Mouse (Mus musculus): Measurements from ENCODE around the gene Ywhae. TPM values are rescaled to one million over a fixed set of nuclear protein-coding genes. Genes with fewer than 3 reads are reported as not detected.

Gene Ywhae
- polyA plus RNA-seq, 1 experiment from 2014 or later = 1,088 TPM

DNA sequence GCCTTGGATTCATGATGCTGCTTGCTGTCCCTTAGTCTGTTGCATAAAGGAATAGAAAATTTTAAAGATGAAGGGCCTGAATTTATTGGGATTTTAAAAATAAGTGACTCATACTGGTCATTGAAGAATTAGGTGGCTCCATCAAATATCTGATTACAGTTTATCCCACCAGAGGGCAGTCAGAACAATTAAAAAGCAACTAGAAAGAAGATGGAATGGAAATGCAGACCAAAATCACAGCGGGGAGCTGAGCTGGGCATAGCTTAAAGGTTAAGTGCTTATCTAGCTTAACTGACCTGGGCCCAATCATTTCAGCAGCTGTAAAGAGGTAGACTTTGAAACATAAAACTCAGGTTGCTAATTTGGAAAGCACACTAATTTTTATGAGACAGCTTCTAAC, 17.9 kb downstream of the Ywhae start:
- peaks cover 44% of the 10 kb centered on the region for H3K36me3 ChIP-seq (ENCODE audit: control insufficient read depth, insufficient read depth, low read length)
- no peaks in the 10 kb centered on the region for H3K27me3 ChIP-seq (ENCODE audit: control insufficient read depth, insufficient read depth, low read length)
- peaks cover 3% of the 10 kb centered on the region; the same call in 1 of the 2 replicates for H3K4me1 ChIP-seq (ENCODE audit: control insufficient read depth, insufficient read depth, low read length)
- H3K9me3 ChIP-seq (ENCODE audit: control insufficient read depth, low read length) = no peaks in the 10 kb centered on the region
- no peak overlapping the region for H3K9ac ChIP-seq (ENCODE audit: low read depth, low read length)
- no peak for ATAC-seq (ENCODE audit: low FRiP score, low TSS enrichment)
- WGBS = 85% methylated on average over 1 of the region's 1 CpGs
- no peak overlapping the region for H3K27ac ChIP-seq (ENCODE audit: low read depth, low read length)
- no peak overlapping the region for H3K4me2 ChIP-seq (replicated peaks; ENCODE audit: low read depth, low read length)
- H3K4me3 ChIP-seq (ENCODE audit: low read length) = no peak overlapping the region

DNA sequence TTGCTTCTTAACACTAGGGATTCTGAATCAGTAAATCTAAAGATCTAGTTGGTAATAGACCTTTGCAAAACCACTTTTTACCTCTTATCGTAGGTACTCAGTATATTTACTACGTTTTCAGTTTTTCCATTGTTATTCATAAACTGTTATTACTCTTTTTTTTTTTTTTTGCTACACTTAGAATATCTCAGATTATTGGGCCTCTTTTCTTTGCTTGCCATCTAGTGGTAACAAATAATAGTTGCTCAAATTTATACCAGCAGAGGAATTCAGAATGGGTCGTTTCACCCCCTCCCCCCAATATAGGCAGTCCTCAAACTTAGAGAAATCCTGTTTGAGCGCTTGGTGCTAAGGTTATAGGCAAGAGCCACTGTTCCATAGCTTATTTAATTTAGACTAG, 18.4 kb downstream of the Ywhae start:
- Histone ChIP-seq H3K4me1 (ENCODE audit: control insufficient read depth, insufficient read depth, low read length) (peaks cover 3% of the 10 kb centered on the region; the same call in 1 of the 2 replicates), H3K27me3 (ENCODE audit: control insufficient read depth, insufficient read depth, low read length) (no peaks in the 10 kb centered on the region), H3K4me2 (replicated peaks; ENCODE audit: low read depth, low read length) (no peak overlapping the region), H3K36me3 (ENCODE audit: control insufficient read depth, insufficient read depth, low read length) (peaks cover 49% of the 10 kb centered on the region), H3K4me3 (ENCODE audit: low read length) (no peak overlapping the region), H3K27ac (ENCODE audit: low read depth, low read length) (no peak overlapping the region), H3K9me3 (ENCODE audit: control insufficient read depth, low read length) (no peaks in the 10 kb centered on the region), H3K9ac (ENCODE audit: low read depth, low read length) (no peak overlapping the region)
- ATAC-seq (ENCODE audit: low FRiP score, low TSS enrichment) = no peak
- WGBS = 79% methylated on average over 4 of the region's 4 CpGs

DNA sequence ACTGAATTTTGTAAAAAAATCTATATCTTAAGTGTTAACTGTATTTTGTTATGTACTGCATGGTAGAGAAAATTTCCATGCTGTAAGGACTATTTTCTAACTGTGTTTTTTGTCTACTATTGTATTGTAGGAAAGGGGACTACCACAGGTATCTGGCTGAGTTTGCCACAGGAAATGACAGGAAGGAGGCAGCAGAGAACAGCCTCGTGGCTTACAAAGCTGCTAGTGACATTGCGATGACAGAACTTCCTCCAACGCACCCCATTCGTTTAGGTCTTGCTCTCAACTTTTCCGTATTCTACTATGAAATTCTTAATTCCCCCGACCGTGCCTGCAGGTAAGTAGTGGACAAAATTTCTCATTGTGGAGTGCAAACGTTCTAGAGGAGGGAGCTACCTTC, 24.0 kb downstream of the Ywhae start:
- H3K27me3 ChIP-seq (ENCODE audit: control insufficient read depth, insufficient read depth, low read length) = no peaks in the 10 kb centered on the region
- H3K4me3 ChIP-seq (ENCODE audit: low read length) = no peak overlapping the region
- no peak overlapping the region for H3K27ac ChIP-seq (ENCODE audit: low read depth, low read length)
- H3K4me1 ChIP-seq (ENCODE audit: control insufficient read depth, insufficient read depth, low read length) = 0 out of 2 replicates have a peak, but pooled peaks cover 3% of the 10 kb centered on the region
- H3K9me3 ChIP-seq (ENCODE audit: control insufficient read depth, low read length) = no peaks in the 10 kb centered on the region
- no peak for ATAC-seq (ENCODE audit: low FRiP score, low TSS enrichment)
- peaks cover 94% of the 10 kb centered on the region for H3K36me3 ChIP-seq (ENCODE audit: control insufficient read depth, insufficient read depth, low read length)
- no peak overlapping the region for H3K9ac ChIP-seq (ENCODE audit: low read depth, low read length)
- H3K4me2 ChIP-seq (replicated peaks; ENCODE audit: low read depth, low read length) = no peak overlapping the region
- WGBS = 88% methylated on average over 8 of the region's 8 CpGs

DNA sequence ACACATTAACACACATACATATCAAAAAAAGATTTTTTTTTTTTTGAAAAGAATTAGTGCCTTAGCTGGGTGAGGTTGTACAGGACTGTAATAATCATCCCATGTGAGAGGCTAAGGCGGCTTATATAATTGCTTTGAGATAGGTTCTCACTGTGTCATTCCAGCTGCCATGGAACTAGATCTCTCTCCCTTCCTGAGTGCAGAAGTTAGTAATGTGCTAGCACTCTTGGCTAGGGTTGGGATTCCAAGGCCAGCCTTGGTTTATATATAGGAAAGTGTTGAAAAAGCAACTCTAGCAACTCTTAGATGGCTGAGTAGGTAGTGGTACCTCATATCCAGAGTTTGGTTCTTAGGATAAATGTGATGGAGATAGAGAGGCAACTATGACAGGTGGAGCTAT, 25.9 kb downstream of the Ywhae start:
- H3K36me3 ChIP-seq (ENCODE audit: control insufficient read depth, insufficient read depth, low read length) = peaks cover 86% of the 10 kb centered on the region
- H3K27ac ChIP-seq (ENCODE audit: low read depth, low read length) = no peak overlapping the region
- H3K9ac ChIP-seq (ENCODE audit: low read depth, low read length) = no peak overlapping the region
- H3K4me2 ChIP-seq (replicated peaks; ENCODE audit: low read depth, low read length) = no peak overlapping the region
- ATAC-seq (ENCODE audit: low FRiP score, low TSS enrichment) = no peak
- H3K27me3 ChIP-seq (ENCODE audit: control insufficient read depth, insufficient read depth, low read length) = no peaks in the 10 kb centered on the region
- no peaks in the 10 kb centered on the region for H3K9me3 ChIP-seq (ENCODE audit: control insufficient read depth, low read length)
- no peak overlapping the region for H3K4me3 ChIP-seq (ENCODE audit: low read length)
- 97% methylated on average over 1 of the region's 1 CpGs for WGBS
- H3K4me1 ChIP-seq (ENCODE audit: control insufficient read depth, insufficient read depth, low read length) = no peaks in the 10 kb centered on the region

DNA sequence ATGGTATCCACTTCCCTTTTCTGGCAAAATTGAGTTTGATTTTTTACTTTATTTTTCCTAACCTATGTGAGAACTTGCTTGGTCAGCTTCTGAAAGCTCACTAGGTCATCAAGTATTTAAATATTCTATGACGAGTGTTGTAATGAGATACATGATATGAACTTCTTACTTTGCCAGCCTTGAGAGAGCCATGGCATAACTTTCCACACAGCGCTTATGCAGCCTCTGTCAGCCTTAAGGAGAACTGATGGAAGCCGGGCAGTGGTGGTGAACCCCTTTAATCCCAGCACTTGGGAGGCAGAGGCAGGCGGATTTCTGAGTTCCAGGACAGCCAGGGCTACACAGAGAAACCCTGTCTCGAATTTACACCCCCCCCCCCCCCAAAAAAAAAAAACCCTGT, 28.1 kb downstream of the Ywhae start:
- H3K27ac ChIP-seq (ENCODE audit: low read depth, low read length) = no peak overlapping the region
- no peak for ATAC-seq (ENCODE audit: low FRiP score, low TSS enrichment)
- peaks cover 89% of the 10 kb centered on the region for H3K36me3 ChIP-seq (ENCODE audit: control insufficient read depth, insufficient read depth, low read length)
- no peak overlapping the region for H3K4me3 ChIP-seq (ENCODE audit: low read length)
- 91% methylated on average over 5 of the region's 5 CpGs for WGBS
- no peaks in the 10 kb centered on the region for H3K27me3 ChIP-seq (ENCODE audit: control insufficient read depth, insufficient read depth, low read length)
- H3K9me3 ChIP-seq (ENCODE audit: control insufficient read depth, low read length) = no peaks in the 10 kb centered on the region
- H3K9ac ChIP-seq (ENCODE audit: low read depth, low read length) = no peak overlapping the region
- no peak overlapping the region for H3K4me2 ChIP-seq (replicated peaks; ENCODE audit: low read depth, low read length)
- H3K4me1 ChIP-seq (ENCODE audit: control insufficient read depth, insufficient read depth, low read length) = no peaks in the 10 kb centered on the region

DNA sequence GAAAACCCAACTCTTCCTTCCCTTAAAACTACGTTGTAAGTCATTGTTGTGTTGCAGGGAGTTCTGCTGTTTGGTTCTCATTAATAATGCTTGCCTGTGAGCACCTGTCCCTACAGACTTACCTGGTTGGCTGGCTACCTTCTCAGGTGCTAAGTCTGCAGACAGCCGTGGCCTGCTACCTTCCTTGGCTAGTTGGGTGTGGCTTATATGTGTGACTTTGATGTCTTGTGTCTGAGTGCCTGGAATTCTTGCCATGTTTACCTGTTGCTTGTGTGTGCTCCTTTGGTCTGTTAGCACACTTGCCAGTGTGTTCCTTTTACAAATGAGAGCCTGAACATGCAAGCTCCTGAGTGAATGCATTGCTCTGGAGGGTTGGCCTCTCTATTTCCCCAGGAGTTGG, 30.0 kb downstream of the Ywhae start:
- WGBS = 78% methylated on average over 2 of the region's 2 CpGs
- H3K4me2 ChIP-seq (replicated peaks; ENCODE audit: low read depth, low read length) = no peak overlapping the region
- ATAC-seq (ENCODE audit: low FRiP score, low TSS enrichment) = no peak
- no peak overlapping the region for H3K4me3 ChIP-seq (ENCODE audit: low read length)
- peaks cover 89% of the 10 kb centered on the region for H3K36me3 ChIP-seq (ENCODE audit: control insufficient read depth, insufficient read depth, low read length)
- no peak overlapping the region for H3K27ac ChIP-seq (ENCODE audit: low read depth, low read length)
- H3K9ac ChIP-seq (ENCODE audit: low read depth, low read length) = no peak overlapping the region
- no peaks in the 10 kb centered on the region for H3K27me3 ChIP-seq (ENCODE audit: control insufficient read depth, insufficient read depth, low read length)
- no peaks in the 10 kb centered on the region for H3K4me1 ChIP-seq (ENCODE audit: control insufficient read depth, insufficient read depth, low read length)
- no peaks in the 10 kb centered on the region for H3K9me3 ChIP-seq (ENCODE audit: control insufficient read depth, low read length)

DNA sequence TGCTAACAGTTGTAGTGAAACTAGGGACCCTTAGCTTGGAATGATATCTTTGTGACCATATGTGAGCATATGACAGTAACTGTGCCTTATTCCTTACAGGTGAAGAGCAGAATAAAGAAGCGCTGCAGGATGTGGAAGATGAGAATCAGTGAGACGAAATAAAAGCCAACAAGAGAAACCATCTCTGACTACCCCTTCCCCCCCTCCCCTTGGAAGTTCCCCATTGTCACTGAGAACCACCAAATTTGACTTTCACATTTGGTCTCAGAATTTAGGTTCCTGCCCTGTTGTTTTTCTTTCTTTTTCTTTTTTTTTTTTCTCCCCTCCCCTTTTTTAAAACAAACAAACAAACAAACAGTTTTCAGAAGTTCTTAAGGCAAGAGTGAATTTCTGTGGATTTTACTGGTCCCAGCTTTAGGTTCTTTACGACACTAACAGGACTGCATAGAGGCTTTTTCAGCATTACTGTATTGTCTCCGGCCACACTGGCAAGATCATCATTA, 31.9 kb downstream of the Ywhae start:
- WGBS = 84% methylated on average over 4 of the region's 4 CpGs
- Histone ChIP-seq H3K27me3 (ENCODE audit: control insufficient read depth, insufficient read depth, low read length) (no peaks in the 10 kb centered on the region), H3K4me3 (ENCODE audit: low read length) (no peak overlapping the region), H3K27ac (ENCODE audit: low read depth, low read length) (no peak overlapping the region), H3K9ac (ENCODE audit: low read depth, low read length) (no peak overlapping the region), H3K4me2 (replicated peaks; ENCODE audit: low read depth, low read length) (no peak overlapping the region), H3K4me1 (ENCODE audit: control insufficient read depth, insufficient read depth, low read length) (no peaks in the 10 kb centered on the region), H3K36me3 (ENCODE audit: control insufficient read depth, insufficient read depth, low read length) (peaks cover 76% of the 10 kb centered on the region), H3K9me3 (ENCODE audit: control insufficient read depth, low read length) (no peaks in the 10 kb centered on the region)
- ATAC-seq (ENCODE audit: low FRiP score, low TSS enrichment) = no peak

DNA sequence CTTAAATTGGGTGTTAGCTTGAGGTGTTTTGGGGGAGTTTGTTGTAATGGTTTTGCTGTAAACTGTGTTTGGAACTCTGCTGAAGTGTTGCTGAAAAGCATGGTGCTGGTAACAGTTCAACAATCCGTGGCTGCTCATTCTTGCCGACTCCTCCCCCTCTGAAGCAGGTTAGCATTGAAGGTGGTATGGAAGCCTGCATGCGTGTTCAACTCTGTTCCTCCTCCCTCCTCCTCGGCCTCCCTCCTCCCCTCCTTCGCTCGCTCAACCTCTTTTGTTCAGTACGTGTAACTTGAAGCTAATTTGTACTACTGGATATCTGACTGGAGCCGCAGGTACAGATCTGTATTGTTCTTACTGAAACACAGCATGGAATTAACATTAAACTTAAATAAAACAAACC, 32.5 kb downstream of the Ywhae start:
- peaks cover 70% of the 10 kb centered on the region for H3K36me3 ChIP-seq (ENCODE audit: control insufficient read depth, insufficient read depth, low read length)
- no peaks in the 10 kb centered on the region for H3K27me3 ChIP-seq (ENCODE audit: control insufficient read depth, insufficient read depth, low read length)
- H3K4me3 ChIP-seq (ENCODE audit: low read length) = no peak overlapping the region
- no peak for ATAC-seq (ENCODE audit: low FRiP score, low TSS enrichment)
- H3K4me1 ChIP-seq (ENCODE audit: control insufficient read depth, insufficient read depth, low read length) = no peaks in the 10 kb centered on the region
- H3K9ac ChIP-seq (ENCODE audit: low read depth, low read length) = no peak overlapping the region
- no peak overlapping the region for H3K27ac ChIP-seq (ENCODE audit: low read depth, low read length)
- H3K9me3 ChIP-seq (ENCODE audit: control insufficient read depth, low read length) = no peaks in the 10 kb centered on the region
- H3K4me2 ChIP-seq (replicated peaks; ENCODE audit: low read depth, low read length) = no peak overlapping the region
- 80% methylated on average over 8 of the region's 8 CpGs for whole genome bisulfite sequencing

DNA sequence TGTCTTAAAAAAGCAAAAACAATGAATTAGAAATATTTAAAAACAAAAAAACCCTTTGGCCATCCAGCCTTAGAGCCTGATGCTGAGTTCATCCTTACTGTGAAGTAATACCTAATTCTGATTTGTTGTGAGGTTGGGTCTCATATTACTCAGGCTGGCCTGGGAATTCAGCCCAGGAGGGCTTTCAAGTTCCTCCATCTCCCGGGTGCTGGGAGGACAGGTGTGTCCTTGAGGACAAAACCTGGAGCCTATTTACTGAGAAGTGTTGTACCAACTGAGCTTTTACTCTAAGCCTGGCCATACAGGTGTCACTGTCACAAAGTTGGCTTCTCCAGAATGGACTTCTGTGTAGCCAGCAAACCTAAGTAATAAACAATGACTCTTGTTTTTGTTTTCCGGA, 34.3 kb downstream of the Ywhae start:
- H3K27ac ChIP-seq (ENCODE audit: low read depth, low read length) = no peak overlapping the region

More for the DNA sequence above, 34.3 kb downstream of the Ywhae start:
- no peak for ATAC-seq (ENCODE audit: low FRiP score, low TSS enrichment)
- Histone ChIP-seq H3K36me3 (ENCODE audit: control insufficient read depth, insufficient read depth, low read length) (peaks cover 53% of the 10 kb centered on the region), H3K9me3 (ENCODE audit: control insufficient read depth, low read length) (no peaks in the 10 kb centered on the region), H3K4me2 (replicated peaks; ENCODE audit: low read depth, low read length) (no peak overlapping the region), H3K9ac (ENCODE audit: low read depth, low read length) (no peak overlapping the region), H3K27me3 (ENCODE audit: control insufficient read depth, insufficient read depth, low read length) (no peaks in the 10 kb centered on the region), H3K4me1 (ENCODE audit: control insufficient read depth, insufficient read depth, low read length) (no peaks in the 10 kb centered on the region), H3K4me3 (ENCODE audit: low read length) (no peak overlapping the region)
- WGBS = 68% methylated on average over 2 of the region's 2 CpGs
